Mouse (Mus musculus): Measurements from ENCODE around the gene Hps4. TPM values are rescaled to one million over a fixed set of nuclear protein-coding genes. Genes with fewer than 3 reads are reported as not detected.
A peak's percentile ranks its signal among the peaks of the same experiment; 100 is the strongest.

The Hps4 gene
- polyA plus RNA-seq, 1 experiment: not detected

GRCm38 (mm10) chr5:112384805-112385472 is 42.1 kb downstream of the Hps4 start:
- TF ChIP-seq CTCF (IDR thresholded peaks at IDR 0.05; ENCODE audit: insufficient read depth, low read depth, low read length) (no peak), POLR2A (IDR thresholded peaks at IDR 0.05; ENCODE audit: insufficient read depth, low read depth, low read length) (no peak)
- H3K4me3 ChIP-seq (ENCODE audit: insufficient read depth, low read depth, low read length): no peak overlapping the region
- WGBS: 90% methylated on average over 13 of the region's 13 CpGs

GRCm38 (mm10) chr5:112385973-112386372 is 43.1 kb downstream of the Hps4 start:
- H3K27ac ChIP-seq (ENCODE audit: insufficient read depth, low read depth, low read length): no peak overlapping the region

More at GRCm38 (mm10) chr5:112384805-112385472, 42.1 kb downstream of the Hps4 start:
- Histone ChIP-seq H3K27ac (ENCODE audit: insufficient read depth, low read depth, low read length) (no peak overlapping the region), H3K4me1 (ENCODE audit: control insufficient read depth, insufficient read depth, low read length) (peaks cover 34% of the 10 kb centered on the region)

DNA sequence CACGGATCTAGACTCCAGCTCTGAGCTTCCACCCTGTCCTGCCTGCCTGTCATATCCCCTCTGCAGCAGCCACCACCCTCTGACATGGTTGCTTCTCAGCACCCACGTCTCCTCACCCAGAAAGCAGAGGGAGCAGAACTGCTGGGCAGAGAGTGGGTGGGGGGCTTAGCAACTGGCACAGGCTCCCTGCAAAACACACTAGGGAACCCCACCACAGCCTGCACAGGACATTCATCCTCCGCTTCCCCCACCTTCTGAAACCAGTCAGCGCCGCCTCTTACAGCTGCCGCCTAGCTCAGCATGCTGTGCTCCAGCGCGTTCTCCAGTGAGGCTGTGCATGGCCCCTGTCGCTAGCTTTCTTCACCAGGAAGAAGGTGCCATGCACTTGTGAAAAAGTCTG is 46.5 kb downstream of the Hps4 start:
- Histone ChIP-seq H3K4me3 (ENCODE audit: insufficient read depth, low read depth, low read length) (peak overlapping the region; percentile 1; the same call in 1 of the 2 replicates), H3K4me1 (ENCODE audit: control insufficient read depth, insufficient read depth, low read length) (peaks cover 44% of the 10 kb centered on the region), H3K27ac (ENCODE audit: insufficient read depth, low read depth, low read length) (no peak overlapping the region)
- TF ChIP-seq POLR2A (IDR thresholded peaks at IDR 0.05; ENCODE audit: insufficient read depth, low read depth, low read length) (no peak), CTCF (IDR thresholded peaks at IDR 0.05; ENCODE audit: insufficient read depth, low read depth, low read length) (no peak)
- 27% methylated on average over 9 of the region's 9 CpGs for WGBS

More at GRCm38 (mm10) chr5:112385973-112386372, 43.1 kb downstream of the Hps4 start:
- TF ChIP-seq POLR2A (IDR thresholded peaks at IDR 0.05; ENCODE audit: insufficient read depth, low read depth, low read length) (no peak), CTCF (IDR thresholded peaks at IDR 0.05; ENCODE audit: insufficient read depth, low read depth, low read length) (no peak)
- Histone ChIP-seq H3K4me3 (ENCODE audit: insufficient read depth, low read depth, low read length) (no peak overlapping the region), H3K4me1 (ENCODE audit: control insufficient read depth, insufficient read depth, low read length) (peaks cover 39% of the 10 kb centered on the region)
- WGBS: 82% methylated on average over 2 of the region's 2 CpGs

GRCm38 (mm10) chr5:112391002-112391401 is 48.1 kb downstream of the Hps4 start:
- peaks cover 54% of the 10 kb centered on the region for H3K4me1 ChIP-seq (ENCODE audit: control insufficient read depth, insufficient read depth, low read length)
- whole genome bisulfite sequencing: 71% methylated on average over 16 of the region's 16 CpGs

DNA sequence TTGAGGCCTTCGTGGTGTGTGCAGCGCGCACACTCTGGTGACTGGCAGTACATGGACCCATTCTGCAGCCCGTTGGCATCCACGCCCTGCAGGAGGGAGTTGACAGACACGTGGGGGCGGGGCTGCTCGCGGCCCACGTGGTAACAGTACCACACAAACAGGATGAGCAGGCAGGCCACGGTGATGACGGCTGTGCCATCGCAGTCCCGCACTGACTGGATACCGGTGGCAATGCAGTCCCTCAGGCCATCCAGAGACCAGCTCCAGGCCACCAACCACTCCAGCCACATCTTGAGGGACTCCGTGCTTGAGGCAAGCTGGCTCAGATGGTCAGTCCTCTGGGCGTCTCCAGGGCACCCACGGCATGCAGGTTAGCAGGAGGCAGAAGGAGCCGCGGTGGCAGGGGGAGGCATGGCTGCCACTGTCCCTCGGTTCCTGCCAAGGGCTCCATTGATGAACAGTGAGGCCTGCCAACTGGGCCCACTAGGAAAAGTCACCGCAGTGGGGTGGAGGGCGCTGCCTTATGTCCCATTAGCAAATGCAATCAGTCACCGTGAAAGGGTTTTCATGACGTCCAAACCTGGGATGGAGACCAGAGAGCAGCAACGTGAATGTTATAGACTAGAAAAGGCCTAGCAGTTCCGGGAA is 48.9 kb downstream of the Hps4 start:
- H3K4me3 ChIP-seq (ENCODE audit: insufficient read depth, low read depth, low read length): no peak overlapping the region
- TF ChIP-seq CTCF (IDR thresholded peaks at IDR 0.05; ENCODE audit: insufficient read depth, low read depth, low read length) (no peak), POLR2A (IDR thresholded peaks at IDR 0.05; ENCODE audit: insufficient read depth, low read depth, low read length) (no peak)
- H3K27ac ChIP-seq (ENCODE audit: insufficient read depth, low read depth, low read length): no peak overlapping the region
- WGBS: 52% methylated on average over 27 of the region's 27 CpGs
- H3K4me1 ChIP-seq (ENCODE audit: control insufficient read depth, insufficient read depth, low read length): peaks cover 58% of the 10 kb centered on the region

More at GRCm38 (mm10) chr5:112391002-112391401, 48.1 kb downstream of the Hps4 start:
- TF ChIP-seq POLR2A (IDR thresholded peaks at IDR 0.05; ENCODE audit: insufficient read depth, low read depth, low read length) (no peak), CTCF (IDR thresholded peaks at IDR 0.05; ENCODE audit: insufficient read depth, low read depth, low read length) (no peak)
- Histone ChIP-seq H3K4me3 (ENCODE audit: insufficient read depth, low read depth, low read length) (no peak overlapping the region), H3K27ac (ENCODE audit: insufficient read depth, low read depth, low read length) (no peak overlapping the region)

- Histone ChIP-seq H3K27ac (ENCODE audit: insufficient read depth, low read depth, low read length) (peak overlapping the region; percentile 26; the same call in 1 of the 2 replicates), H3K4me1 (ENCODE audit: control insufficient read depth, insufficient read depth, low read length) (peaks cover 54% of the 10 kb centered on the region), H3K4me3 (ENCODE audit: insufficient read depth, low read depth, low read length) (peak overlapping the region; percentile 55)
- no peak for TF ChIP-seq CTCF (IDR thresholded peaks at IDR 0.05; ENCODE audit: insufficient read depth, low read depth, low read length)
- no peak for TF ChIP-seq POLR2A (IDR thresholded peaks at IDR 0.05; ENCODE audit: insufficient read depth, low read depth, low read length)
- 10% methylated on average over 18 of the region's 18 CpGs for WGBS
Observed at GRCm38 (mm10) chr5:112393741-112394414, 51.0 kb downstream of the Hps4 start.

GRCm38 (mm10) chr5:112394415-112394763 is 51.5 kb downstream of the Hps4 start:
- WGBS: 1% methylated on average over 26 of the region's 28 CpGs
- peak overlapping the region; percentile 55 for H3K4me3 ChIP-seq (ENCODE audit: insufficient read depth, low read depth, low read length)
- peak overlapping the region; percentile 26; the same call in 1 of the 2 replicates for H3K27ac ChIP-seq (ENCODE audit: insufficient read depth, low read depth, low read length)
- peaks cover 49% of the 10 kb centered on the region for H3K4me1 ChIP-seq (ENCODE audit: control insufficient read depth, insufficient read depth, low read length)
- TF ChIP-seq POLR2A (IDR thresholded peaks at IDR 0.05; ENCODE audit: insufficient read depth, low read depth, low read length) (0 out of 2 replicates have a peak, but pooled peaks have one; percentile 2), CTCF (IDR thresholded peaks at IDR 0.05; ENCODE audit: insufficient read depth, low read depth, low read length) (no peak)

DNA sequence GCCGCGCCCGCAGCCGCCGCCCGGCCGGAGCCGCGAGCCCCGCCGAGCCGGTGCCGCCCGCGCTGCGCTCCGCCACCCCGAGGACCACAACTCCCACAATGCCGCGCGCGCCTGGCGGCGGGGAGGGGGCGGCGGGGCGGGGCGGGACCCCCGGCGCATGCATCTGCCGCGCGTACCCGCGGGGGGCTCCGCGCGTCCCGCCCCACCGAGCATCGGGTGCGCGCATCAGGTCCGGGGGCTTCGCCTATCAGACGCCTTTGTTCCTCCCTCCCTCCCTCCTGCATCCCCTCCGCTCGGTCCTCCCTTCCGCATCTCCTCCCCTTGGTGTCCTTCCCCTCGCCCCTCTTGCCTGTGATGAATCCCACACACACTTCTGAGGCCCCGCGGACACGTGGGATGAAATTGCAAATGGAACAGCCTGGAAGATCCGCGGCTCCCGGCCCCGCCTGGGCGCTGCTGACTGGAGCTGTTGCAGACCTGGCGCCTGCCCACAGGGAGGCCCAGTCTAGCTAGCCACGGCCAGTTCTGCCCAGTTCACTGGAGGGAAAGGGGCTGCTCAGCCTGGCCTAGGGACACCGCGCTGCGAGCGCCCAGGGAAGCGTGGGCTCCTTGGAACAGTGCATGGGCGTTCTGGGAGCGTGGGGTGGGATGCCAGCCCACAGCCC is 52.0 kb downstream of the Hps4 start, which contains the start of gene Asphd2:
Asphd2 (minus strand) TSS at position 88 of the 665 bp plus-strand sequence.
- H3K4me1 ChIP-seq (ENCODE audit: control insufficient read depth, insufficient read depth, low read length): peaks cover 44% of the 10 kb centered on the region
- TF ChIP-seq CTCF (IDR thresholded peaks at IDR 0.05; ENCODE audit: insufficient read depth, low read depth, low read length) (no peak), POLR2A (IDR thresholded peaks at IDR 0.05; ENCODE audit: insufficient read depth, low read depth, low read length) (0 out of 2 replicates have a peak, but pooled peaks have one; percentile 30)
- H3K27ac ChIP-seq (ENCODE audit: insufficient read depth, low read depth, low read length): peak within 1 kb of the TSS; percentile 90
- WGBS: 2% methylated on average over 66 of the region's 67 CpGs
- H3K4me3 ChIP-seq (ENCODE audit: insufficient read depth, low read depth, low read length): peak within 1 kb of the TSS; percentile 55

Data from olfactory bulb, adult 2 months (tissue).